In genomic region chr12:111693341-111694270, GRCm38 (mm10) we compare ENCODE assay signal across 8 mouse cellular contexts. TPM values are rescaled to one million over a fixed set of nuclear protein-coding genes. Genes with fewer than 3 reads are reported as not detected.
DNase-seq lines count a peak whose midpoint lies in the region; ATAC-seq lines count a peak whose summit lies in the region.

No protein-coding gene starts in this region.

- no peaks in the 10 kb centered on the region for H3K27me3 ChIP-seq in hindbrain, embryonic 13.5 days

- peak; percentile 84 for DNase-seq in layer of hippocampus, adult 11-12 months (ENCODE audit: low spot score)
- DNase-seq in layer of hippocampus, adult 9-10 months (ENCODE audit: low spot score) = no peak
- peak; percentile 32 to 38 for DNase-seq in cerebellum, postnatal 36 days
- DNase-seq in left cerebral cortex, postnatal 36 days (ENCODE audit: low spot score in 2 of 2) = peak; percentile 52 to 59
- peak; percentile 85 for DNase-seq in neural tube, embryonic 10.5 days (ENCODE audit: extremely low spot score, low spot score)
- no peak for DNase-seq in urinary bladder, postnatal 36 days (ENCODE audit: low spot score in 2 of 2)
- DNase-seq in natural killer cell, adult 2 months (ENCODE audit: low spot score in 2 of 2) = no peak

- intact Hi-C loops in left cerebral cortex, postnatal 36 days (cut with DNase I) = no loop called here

- H3K9me3 ChIP-seq in hindbrain, embryonic 13.5 days = no peaks in the 10 kb centered on the region

- no peaks in the 10 kb centered on the region for H3K36me3 ChIP-seq in hindbrain, embryonic 13.5 days

- peak; percentile 84 for ATAC-seq in hindbrain, embryonic 13.5 days (ENCODE audit: low FRiP score)

- peaks cover 69% of the 10 kb centered on the region for H3K4me1 ChIP-seq in hindbrain, embryonic 13.5 days (replicated peaks)

- peak overlapping the region; percentile 60 for H3K9ac ChIP-seq in hindbrain, embryonic 13.5 days

- peak overlapping the region; percentile 31 for H3K4me2 ChIP-seq in hindbrain, embryonic 13.5 days

- 5% methylated on average over 18 of the region's 18 CpGs for WGBS in hindbrain, embryonic 13.5 days

- no peak overlapping the region for H3K4me3 ChIP-seq in hindbrain, embryonic 13.5 days

- H3K27ac ChIP-seq in hindbrain, embryonic 13.5 days = peak overlapping the region; percentile 93

RNA-seq across cellular contexts. Expression of gene Trmt61a, which starts 15.7 kb away (rescaled TPM):
- 8.6 and 9.3 TPM in 2 replicates for polyA plus RNA-seq in hindbrain, embryonic 13.5 days (2015; fragmentation: Nextera tagmentation; extraction: Ambion mirVana)
- 10 to 100 TPM; 16.9 to 22.0 TPM for total RNA-seq in left cerebral cortex, postnatal 36 days (2021)

RNA-seq across cellular contexts. Expression of gene Bag5, which starts 19.5 kb away (rescaled TPM):
- polyA plus RNA-seq in hindbrain, embryonic 13.5 days (2015; fragmentation: Nextera tagmentation; extraction: Ambion mirVana) = 65.3 and 67.9 TPM in 2 replicates
- 10 to 100 TPM; 57.0 to 57.8 TPM for total RNA-seq in left cerebral cortex, postnatal 36 days (2021)

RNA-seq across cellular contexts. Expression of gene Apopt1, which starts 19.5 kb away (rescaled TPM):
- 55.1 and 62.1 TPM in 2 replicates for polyA plus RNA-seq in hindbrain, embryonic 13.5 days (2015; fragmentation: Nextera tagmentation; extraction: Ambion mirVana)
- 10 to 100 TPM; 39.8 to 41.6 TPM for total RNA-seq in left cerebral cortex, postnatal 36 days (2021)

RNA-seq across cellular contexts. Expression of gene Ckb, which starts 21.5 kb away (rescaled TPM):
- 1,675 and 1,703 TPM in 2 replicates for polyA plus RNA-seq in hindbrain, embryonic 13.5 days (2015; fragmentation: Nextera tagmentation; extraction: Ambion mirVana)
- 1,000 to 10,000 TPM; 1,681 to 2,044 TPM for total RNA-seq in left cerebral cortex, postnatal 36 days (2021)

Comparison
In these comparisons a context has a peak if more than half of its experiments do, and no peak if none do; other contexts are left out.
1. DNase-seq: peak in layer of hippocampus, adult 11-12 months (single experiment), cerebellum, postnatal 36 days (2 of 2), left cerebral cortex, postnatal 36 days (2 of 2) and neural tube, embryonic 10.5 days (single experiment); none in layer of hippocampus, adult 9-10 months (single experiment), urinary bladder, postnatal 36 days (0 of 2) and natural killer cell, adult 2 months (0 of 2).